Mouse (Mus musculus) spleen, postnatal 14 days (tissue): ENCODE measurements around the gene Scaf8.
"Not testable (repeated sequence)": the region's sequence is repeated elsewhere in the genome, so short reads cannot be mapped to it uniquely, and the experiment has no call there.

Experiments used
- DNase-seq, 2 experiments: peaks; one replicate each; pipeline ENCODE4 v3.0.0; 2021 to 2022; ENCODE audit warnings: low spot score in 2 of 2

Gene Scaf8

DNA sequence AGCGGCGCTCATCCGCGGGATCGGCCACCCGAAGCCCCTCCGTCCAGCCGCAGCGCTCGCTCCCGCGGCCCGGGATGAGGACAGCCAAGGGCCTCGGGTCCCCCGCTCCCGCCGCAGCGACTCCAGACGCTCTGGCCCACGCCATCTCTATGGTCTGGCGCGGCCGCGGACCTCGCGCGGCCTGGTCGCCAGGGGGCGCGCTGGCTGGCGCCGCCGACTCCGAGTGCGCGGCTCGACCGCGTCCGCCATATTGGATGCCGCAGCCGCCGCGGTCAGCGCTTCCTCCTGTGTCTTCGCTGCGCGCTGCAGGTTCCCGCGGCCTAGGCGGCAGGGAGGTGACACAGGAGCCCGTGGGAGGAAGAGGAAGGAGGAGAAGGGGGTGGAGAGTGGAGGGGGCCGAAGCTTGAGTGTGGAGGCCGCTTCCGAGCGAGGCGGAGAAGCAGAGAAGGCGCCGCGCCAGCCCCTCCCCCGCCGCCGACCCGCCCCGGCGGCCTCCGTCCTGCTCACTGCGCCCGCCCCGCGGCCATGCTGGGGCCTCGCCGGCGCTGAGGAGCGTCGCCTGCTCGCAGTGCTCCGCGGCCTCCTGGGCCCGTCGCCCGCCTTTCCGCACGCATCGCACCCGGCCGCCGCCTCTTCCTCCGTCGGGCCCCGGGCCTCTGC lies at the start of gene Scaf8:
TSS of gene Scaf8 (plus strand) at position 253 of the 660 bp plus-strand sequence.
- peak; percentile 91 to 93 for DNase-seq

DNA sequence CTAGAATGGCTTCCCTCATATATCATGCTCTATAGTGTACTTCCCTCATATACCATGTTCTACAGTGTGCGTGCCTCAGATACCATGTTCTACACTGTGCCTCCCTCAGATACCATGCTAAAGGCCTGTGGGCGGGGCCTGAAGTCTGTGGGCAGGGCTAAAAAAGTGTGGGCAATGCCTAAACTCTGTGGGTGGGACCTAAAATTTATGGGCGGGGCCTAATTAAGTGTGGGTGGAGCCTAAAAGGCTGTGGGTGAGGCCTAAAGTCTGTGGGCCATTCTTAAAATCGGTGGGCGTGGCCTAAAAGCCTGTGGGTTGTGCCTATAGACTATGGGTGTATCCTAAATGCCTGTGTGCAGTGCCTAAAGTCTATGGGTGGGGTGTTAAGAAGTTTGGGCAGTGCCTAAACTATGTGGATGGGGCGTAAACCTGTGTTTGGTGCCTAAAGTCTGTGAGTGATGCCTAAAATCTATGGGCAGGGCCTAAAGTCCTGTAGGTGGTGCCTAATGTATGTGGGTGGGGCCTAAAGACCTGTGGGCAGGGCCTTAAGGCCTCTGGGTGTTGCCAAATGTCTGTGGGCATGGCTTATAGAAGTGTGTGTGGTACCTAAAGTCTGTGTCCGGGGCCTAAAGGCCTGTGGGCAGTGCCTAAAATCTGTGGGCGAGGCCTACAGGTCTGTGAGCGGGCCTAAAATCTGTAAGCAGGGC lies 39.5 kb upstream of the Scaf8 start:
- no peak for DNase-seq

DNA sequence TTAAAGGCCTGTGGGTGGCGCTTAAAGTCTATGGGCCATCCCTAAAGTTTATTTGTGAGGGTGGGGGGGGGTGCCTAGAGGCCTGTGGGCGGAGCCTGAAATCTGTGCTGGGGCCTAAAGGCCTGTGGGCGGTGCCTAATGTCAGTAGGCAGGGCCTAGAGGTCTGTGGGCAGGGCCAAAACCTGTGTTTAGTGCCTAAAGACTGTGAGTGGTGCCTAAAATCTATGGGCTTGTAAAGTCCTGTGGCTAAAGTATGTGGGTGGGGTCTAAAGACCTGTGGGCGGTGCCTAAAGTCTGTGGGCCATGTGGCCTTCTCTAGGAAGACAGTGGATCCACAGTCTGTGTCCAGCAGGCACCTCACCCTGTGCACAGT lies 38.9 kb upstream of the Scaf8 start:
- no peak for DNase-seq

DNA sequence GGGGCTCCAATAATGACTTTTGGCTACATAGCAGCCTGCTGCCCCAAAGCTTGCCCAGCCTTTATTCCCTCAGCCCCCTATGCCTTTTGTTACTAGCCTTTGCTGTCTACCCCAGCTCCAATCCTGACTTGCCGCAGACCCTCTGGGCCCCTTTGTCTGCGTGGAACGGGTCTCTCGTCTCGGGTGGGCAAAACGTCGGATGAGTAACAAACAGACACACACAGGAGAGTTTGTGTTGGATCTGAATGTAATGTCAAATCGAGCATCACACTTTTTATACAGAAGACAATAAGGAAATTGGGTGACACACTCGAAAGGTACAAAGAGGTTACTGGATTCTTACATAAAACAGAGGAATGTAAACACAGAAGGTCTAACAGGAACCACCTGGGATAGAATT lies 36.8 kb upstream of the Scaf8 start:
- DNase-seq: not testable (repeated sequence)

DNA sequence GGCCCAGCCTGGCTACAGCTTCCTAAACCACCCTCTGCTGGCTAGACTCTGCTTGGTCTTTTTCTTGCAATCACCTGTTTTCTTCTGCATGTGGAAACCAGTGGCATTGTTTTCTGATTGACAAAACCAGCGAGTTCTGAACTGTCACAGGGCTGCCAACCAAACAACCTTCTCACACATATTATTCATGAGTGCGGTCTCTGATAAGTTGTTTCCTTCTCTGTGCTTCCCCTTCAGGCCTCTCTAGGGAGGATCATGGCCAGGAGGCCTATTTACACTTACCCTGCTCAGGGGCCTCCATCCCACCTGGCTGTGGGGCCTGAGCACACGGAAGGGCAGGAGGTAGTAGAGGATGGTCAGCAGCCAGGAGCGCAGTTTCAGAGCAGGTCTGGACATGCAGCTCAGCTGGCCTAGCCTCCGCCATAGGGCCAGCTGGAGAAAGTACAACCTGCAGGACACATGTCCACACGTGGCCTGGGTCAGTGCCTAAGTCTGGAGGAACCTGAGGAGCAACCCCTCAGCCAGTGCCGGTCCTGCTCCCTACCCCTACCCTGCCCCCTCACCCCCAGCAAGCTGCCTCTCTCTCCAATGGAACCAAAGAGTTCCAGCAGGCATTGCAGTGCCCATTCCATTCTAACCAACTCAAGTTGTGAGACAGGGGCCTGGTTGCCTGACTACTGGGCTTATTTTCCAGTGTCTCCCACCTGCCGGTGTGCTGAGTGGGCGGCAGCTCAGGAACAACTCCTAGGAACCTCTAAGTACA lies 34.0 kb upstream of the Scaf8 start:
- DNase-seq: not testable (repeated sequence)

DNA sequence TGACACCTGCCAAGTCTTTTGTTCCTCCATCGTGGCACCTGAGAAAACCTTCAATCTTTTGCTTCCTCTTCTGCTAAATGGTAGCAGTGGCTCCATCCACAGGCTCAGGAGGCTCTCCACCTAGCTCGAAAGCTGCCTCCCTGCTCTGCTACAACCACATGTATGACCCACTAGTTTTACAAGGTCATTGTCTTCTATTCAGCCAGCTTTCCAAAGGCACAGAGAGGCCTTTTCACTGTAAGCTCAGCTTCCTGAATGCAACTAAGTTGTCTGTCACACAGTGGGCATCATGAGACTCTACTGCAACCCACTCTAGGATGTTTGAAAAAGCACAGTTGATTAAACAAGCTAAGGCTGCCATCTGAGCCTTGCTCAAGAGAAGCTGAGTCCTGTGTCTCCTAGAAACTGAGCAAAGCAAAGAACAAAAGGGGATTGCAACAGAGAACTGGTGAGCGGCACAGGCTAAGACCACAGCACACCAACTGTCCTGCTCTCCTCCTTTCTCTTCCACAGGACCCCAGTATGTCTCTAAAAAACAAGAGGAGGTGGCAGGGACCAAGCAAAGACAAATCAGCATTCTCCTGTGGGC lies 33.2 kb upstream of the Scaf8 start:
- DNase-seq: peak; percentile 51 to 60

DNA sequence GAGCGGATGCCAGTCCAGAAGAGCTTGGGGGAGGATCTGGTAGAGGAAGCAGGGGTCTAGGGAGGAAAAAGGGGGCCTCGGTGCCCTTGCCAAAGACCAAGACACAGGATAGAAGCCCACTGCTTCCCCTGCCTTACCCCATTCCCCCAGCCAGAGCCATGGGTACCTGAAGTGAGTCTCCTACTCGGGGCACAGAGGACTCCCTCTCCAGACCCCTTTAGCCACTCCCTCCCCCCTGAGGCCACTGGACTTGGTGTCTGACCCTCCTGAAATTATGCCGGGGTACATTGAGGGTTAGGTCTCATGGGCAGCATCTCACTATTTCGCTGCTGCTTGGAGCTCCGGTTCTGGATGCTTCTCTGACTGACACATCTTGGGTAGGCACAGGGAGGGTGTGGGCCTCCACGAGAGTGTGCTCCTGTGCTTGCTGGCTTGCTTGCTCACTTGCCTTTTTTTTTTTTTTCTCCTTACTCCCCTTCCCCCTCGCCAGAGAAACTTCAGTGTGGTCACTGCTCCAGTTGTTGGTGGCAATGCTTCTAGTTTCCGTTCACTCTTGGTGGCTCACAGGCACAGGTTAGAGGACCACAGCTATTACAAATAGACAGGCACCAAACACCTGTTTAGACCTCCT lies 32.5 kb upstream of the Scaf8 start:
- DNase-seq: peak in 1 of 2 experiments; percentile 21

DNA sequence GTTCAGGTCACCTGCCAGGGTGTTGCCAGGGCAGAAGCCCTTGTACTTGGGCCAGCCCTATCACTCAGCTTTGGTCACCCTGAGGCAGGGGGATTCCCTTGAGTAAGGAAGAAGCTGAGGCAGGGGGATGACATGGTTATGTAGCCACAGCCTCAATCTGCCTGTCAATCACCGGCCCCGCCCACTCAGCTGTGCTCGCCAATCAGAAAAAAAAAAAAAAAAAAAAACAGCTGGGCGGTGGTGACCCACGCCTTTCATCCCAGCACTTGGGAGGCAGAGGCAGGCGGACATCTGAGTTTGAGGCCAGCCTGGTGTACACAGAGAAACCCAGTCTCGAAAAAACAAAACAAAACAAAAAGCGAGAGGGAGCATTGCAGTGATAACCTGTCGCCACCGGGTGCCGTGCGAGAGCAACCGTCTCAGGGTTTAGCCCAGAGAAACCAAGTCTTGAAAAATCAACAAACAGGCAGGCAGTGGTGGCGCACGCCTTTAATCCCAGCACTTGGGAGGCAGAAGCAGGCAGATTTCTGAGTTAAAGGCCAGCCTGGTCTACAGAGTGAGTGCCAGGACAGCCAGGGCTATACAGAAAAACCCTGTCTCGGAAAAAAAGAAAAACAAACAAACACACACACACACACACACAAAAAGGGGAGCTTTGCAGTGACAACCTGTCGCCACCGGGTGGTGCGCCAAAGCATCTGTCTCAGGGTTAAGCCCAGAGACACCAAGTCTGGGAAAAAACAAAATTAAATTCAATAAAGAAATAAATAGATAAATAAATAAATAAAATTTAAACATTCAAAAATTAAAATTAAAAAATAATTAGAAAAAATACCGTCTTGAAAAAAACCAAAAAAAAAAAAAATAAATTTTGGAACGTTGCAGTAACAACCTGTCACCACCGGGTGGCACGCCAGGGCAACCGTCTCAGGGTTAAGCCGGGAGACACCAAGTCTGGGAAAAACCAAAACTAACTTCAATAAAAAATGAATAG lies 31.7 kb upstream of the Scaf8 start:
- DNase-seq: peak; percentile 35

DNA sequence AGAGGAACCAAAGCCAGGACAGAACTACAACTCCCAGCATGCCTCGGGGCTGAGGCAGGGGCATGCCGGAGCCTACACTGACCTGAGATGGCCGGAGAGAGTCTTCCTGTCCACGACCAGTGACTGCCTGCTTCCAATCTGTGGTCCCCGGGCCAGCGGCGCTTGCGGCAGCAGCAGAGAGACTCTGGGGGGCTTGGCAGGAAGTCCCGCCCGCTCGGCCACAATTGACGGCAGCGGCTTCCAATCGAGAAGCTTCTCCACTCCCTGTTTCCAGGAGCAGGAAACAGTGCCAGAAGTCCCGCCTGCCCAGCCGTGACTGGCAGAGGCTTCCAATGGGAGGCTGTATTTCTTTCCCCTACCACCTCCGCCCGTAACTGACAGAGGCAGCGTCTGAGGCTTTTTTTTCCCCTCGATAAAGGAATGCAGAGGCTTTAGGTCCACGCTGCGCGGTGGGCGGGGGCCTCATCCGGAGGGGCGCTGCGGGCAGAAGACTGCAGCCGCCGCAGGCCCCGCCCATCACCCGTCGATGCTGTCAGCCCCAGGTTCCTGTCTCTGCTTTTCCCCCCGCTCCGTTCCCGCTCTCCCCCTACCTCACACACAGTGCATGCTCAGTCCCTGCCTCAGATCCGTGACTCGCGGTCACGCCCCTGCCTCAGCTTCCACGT lies 30.8 kb upstream of the Scaf8 start:
- peak; percentile 78 to 84 for DNase-seq

DNA sequence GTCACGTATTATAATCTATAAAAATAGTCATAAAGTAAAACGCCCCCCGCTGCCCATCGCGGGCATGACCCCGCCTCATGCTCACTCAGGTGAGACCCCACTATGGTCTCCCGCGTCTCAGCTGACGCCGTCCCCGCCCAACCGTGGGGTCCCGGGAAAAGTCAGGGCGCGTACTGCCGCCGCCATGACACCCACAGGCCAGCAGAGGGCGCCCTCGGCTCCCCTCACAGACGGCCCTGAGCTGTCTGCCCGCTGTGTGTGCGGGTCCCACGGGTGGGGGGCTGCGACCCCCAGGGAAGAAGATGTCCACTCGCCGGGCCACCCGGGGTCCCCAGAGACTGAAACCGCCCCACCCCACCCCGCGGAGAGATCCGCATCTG lies 30.2 kb upstream of the Scaf8 start:
- DNase-seq: peak; percentile 45 to 73

DNA sequence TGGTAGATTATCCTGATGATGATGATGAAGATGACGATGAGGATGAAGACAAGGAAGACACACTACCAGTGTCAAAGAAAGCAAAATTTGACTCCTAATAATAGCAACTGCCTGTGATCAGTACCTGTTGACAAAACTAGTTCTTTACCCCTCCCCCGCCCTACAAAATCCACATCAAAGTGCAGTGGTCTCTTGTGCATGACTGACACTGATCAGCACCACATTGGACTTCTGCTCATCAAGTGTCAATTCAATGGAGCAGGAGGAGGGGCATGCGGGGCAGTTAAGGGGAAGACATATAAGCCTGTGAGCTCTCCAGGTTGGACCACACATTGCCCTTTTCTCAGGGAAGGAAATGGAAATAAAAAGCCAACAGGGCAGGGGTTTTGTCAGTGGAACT lies 29.6 kb upstream of the Scaf8 start:
- DNase-seq: no peak

DNA sequence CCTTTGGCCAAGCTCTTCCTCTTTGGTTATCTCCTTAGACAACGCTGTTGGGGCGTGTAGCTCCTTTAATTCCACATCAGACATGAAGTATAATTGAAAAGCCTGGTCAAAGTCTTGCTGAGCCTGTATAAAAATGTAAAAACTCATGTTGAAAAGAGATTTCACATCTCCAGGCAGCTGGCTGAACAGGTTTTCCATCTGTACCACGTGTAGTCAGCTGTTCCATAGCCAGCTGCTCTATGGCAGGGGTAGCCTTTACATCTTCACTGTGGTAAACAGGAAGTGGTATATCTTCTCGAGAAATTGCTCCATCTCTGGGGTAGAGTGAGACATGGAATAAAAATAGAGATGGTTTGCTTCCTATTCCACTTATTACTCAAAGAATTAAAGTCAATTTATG lies 22.1 kb upstream of the Scaf8 start:
- DNase-seq: no peak

DNA sequence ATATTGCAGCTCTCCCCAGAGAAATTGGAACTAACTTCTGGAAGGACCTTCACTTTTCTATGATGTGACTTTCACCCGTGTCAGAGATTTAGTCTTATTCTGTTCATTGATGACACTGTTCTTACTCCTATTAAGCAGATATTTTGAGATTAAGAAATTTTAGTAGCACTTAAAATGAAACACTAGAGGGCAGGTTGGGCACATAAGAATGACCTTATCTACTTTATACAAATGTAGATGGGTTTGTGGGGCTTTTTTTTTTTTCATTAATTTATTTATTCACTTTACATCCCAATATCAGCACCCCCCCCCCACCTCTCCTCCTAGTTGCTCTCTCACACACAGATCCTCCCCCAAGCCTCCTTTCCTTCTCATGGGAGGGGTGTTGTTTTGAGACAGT lies 15.5 kb upstream of the Scaf8 start:
- DNase-seq: not testable (repeated sequence)

DNA sequence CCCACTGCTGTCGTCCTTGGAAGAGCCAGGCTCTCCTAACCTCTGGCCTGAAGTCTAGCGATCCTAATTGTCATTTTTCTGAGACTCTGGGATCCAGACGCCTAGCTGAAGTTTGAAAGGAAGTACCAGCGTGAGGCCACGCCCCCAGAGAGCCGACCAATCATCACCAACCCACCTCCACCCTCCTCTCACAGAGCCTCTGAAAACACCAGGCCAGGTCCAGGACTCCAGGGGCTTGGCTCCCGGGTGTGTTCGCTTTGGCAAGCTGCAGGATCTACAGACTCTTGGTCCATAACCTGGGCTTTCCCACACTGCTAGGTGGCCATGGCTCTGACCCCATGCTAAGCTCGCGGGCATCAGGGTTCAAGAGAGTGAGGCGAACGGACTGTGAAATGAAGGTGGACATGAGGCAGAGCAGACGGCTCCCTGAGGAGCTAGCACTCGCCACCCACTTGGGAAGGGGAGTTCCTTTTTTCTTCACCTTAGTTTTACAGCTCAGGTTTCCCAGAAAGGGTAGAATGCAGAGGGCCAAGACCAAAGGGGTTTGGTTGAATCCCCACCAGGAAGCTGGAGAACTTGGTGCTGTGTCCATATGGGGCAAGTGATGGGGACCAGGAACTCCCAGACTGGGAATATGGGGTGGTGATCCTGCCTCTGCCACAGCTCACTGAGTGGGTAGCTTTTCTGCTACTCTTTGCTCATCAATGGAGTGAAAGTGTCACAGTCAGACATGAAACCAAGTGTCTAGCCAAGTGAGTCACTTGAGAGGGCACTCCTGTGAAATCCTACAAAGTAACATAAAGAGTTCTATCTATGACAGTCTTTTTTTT lies 12.2 kb upstream of the Scaf8 start:
- peak; percentile 41 to 58 for DNase-seq

DNA sequence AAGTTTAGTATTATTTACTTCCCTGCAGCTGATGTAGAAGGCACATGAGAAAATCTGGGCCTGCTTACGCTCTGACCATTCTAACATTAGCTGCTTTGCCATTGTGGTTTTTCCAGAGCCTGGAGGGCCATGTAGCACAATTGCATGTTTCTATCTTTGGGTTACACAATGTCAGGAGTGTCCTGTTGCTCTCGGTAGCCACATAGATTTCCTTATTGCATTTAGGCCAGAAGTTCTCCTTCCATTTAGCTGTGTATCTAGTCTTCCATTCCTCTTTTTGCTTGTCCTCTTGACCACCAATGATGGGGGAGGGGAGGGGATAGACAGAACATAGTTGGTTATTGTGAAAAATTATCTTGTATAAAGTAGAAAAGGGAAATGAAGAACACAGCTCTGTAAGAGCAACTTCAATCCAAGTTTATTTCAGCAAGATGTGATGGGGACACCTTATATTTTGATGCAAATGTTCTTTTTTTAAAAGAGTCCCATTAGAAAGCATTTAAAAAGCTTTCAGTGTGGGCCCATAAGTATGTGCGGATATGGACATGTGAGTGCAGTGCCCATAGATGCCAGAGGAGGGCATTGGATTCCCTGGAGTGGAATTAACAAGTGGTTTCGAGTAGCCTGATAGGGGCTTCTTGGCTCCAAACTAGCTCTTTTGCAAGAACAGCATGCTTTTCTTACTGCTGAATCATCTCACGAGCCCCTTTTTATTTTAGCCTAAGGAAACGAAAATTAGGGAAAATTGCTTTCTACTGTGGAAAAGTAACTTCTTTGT lies 10.4 kb upstream of the Scaf8 start:
- no peak for DNase-seq

DNA sequence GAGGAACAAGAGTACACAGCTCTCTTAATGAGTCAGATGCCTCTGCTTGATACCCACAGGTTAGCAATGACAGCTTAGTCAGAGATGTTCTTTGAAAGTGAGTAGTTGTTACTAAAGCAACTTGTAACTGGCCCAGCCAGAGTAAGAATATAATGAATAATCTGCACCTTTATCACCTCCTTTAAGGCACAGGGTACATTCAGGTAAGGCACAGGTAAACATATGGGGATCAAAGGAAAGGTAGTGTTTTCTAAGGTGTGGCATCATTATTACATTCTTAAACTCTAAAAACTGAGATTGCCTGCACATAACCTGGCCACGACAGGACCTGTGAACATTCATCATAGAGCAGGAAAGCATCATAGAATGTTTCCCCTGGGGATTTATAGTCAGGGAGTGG lies 9.8 kb upstream of the Scaf8 start:
- DNase-seq: no peak

DNA sequence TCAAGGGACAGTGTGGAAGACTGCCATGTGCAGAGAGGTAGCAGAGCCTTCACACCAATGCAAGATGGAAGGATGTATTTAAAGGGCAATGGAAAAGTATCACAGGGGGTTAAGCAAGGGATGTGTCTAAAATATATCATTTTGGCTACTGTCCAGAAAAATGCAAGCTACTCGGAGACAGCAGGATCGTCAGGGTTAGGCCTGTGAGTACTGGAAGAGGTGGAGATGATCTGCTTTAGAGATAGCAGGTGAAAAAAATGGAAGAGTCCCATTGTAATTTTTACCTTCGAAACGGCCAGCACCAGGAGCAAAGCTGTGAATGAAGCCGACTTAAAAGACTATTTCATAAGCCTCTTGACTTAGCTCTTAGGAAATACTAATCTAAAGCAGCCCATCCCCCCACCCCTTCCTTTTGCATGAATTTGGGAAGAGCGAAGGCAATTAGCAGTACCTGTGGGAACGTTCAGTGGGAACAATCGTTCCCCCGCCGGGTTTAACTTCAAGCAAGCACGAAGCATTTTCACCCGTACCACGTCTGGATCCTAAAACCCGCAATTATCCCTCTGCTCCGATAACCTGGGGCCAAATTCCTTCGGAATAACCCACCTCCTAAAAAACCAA lies 925 bp upstream of the Scaf8 start:
- DNase-seq: no peak

DNA sequence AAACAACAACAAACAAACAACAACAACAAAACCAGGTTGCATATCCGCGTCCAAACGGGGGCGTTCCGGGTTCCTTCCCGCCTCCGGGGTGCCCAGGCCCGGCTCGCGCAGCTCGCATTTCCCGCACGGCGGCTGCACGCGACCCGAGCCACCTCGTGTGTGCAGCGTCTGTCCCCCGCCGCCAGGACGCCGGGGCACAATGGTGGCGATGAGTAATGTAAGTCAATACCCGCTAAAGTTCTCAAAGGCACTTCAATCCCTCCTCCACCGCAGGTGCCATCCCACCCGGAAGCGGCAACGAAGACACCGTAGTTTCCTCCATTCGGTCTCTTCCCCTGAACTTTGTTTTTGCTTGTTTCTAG lies 433 bp upstream of the Scaf8 start:
- DNase-seq: peak; percentile 50 to 53
